Mouse (Mus musculus): Measurements from ENCODE around the gene Wdfy3. TPM values are rescaled to one million over a fixed set of nuclear protein-coding genes. Genes with fewer than 3 reads are reported as not detected.

Gene Wdfy3
- total RNA-seq, 1 experiment = 25.3 TPM

DNA sequence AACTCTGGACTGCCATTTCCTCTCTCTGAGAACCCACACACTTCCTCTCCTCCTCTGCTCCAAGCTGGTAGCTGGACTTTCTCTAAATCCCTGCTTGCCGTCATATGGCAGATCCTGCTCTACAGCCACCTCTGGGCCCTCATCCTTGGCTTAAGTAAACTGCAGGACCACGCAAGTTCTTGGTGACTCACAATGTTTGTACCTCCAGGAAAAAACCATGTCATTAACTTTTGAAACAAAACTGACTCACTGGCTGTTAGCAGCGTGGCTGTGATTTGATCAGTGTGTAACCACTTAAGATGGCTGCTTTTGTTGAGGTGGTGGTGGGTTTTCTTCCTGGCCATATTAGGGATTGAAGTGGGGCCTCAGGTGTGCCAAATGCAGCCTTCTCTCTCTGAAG is 285.4 kb downstream of the Wdfy3 start:
- Histone ChIP-seq H3K4me3 (ENCODE audit: insufficient read depth in 1 of 2, low read depth in 1 of 2, low read length in 2 of 2, poor library complexity in 1 of 2, severe bottlenecking in 1 of 2) (no peak overlapping the region), H3K36me3 (ENCODE audit: control insufficient read depth, insufficient read depth, low read length, poor library complexity, severe bottlenecking) (no peaks in the 10 kb centered on the region), H3K27ac (ENCODE audit: insufficient read depth, low read depth, low read length, poor library complexity, severe bottlenecking) (no peak overlapping the region), H3K4me1 (ENCODE audit: control insufficient read depth in 2 of 2, insufficient read depth in 2 of 2, low read length in 2 of 2, poor library complexity in 1 of 2) (peaks cover 0 to 7% of the 10 kb centered on the region in 2 experiments; a peak in 1 of 4 replicates), H3K9me3 (ENCODE audit: control insufficient read depth, insufficient read depth, low read depth, low read length) (no peaks in the 10 kb centered on the region), H3K9ac (ENCODE audit: insufficient read depth, low read depth, low read length, poor library complexity, severe bottlenecking) (no peak overlapping the region)
- TF ChIP-seq HCFC1 (IDR thresholded peaks at IDR 0.05; ENCODE audit: borderline replicate concordance, insufficient read depth, low read length) (no peak), ZC3H11A (IDR thresholded peaks at IDR 0.05; ENCODE audit: borderline replicate concordance, low read depth, low read length) (no peak), CHD2 (IDR thresholded peaks at IDR 0.05; ENCODE audit: low read depth, low read length) (no peak), MAFK (IDR thresholded peaks at IDR 0.05; ENCODE audit: insufficient read depth, low read depth, low read length) (no peak), ZNF384 (IDR thresholded peaks at IDR 0.05; ENCODE audit: low read depth, low read length) (no peak)
- DNase-seq (ENCODE audit: low read depth, low spot score) = no peak
- in situ Hi-C loops (cut with MboI; ENCODE audit: low sequenced_read_pairs in 2 of 2, unreplicated experiment in 2 of 2) = no loop called here
